Mouse (Mus musculus) neural tube, embryonic 14.5 days (tissue): Measurements from ENCODE around the gene Opalin. TPM values are rescaled to one million over a fixed set of nuclear protein-coding genes. Genes with fewer than 3 reads are reported as not detected.

ENCODE experiments used
- ATAC-seq: fragments of 200-750 bp; cut with Nextera tagmentation; 2 replicates; pipeline ENCODE4 v1.8.0; 2017; ENCODE audit warnings: low read depth, mild to moderate bottlenecking, moderate TSS enrichment, moderate library complexity
- H3K27ac ChIP-seq: fragments of 300-500 bp; sonication (generic); 2 replicates; pipeline ENCODE4 v1.5.1; 2014; ENCODE audit warnings: low read depth, mild to moderate bottlenecking, control low read depth, low read length, moderate library complexity, mixed read lengths
- H3K27me3 ChIP-seq: fragments of 300-500 bp; sonication (generic); 2 replicates; pipeline ENCODE4 v1.6.1; 2014; ENCODE audit warnings: low read length; ENCODE audit not compliant: control insufficient read depth, insufficient read depth
- H3K36me3 ChIP-seq: fragments of 300-500 bp; sonication (generic); 2 replicates; pipeline ENCODE4 v1.6.1; 2014; ENCODE audit warnings: low read length, mixed read lengths; ENCODE audit not compliant: control insufficient read depth, insufficient read depth
- H3K4me1 ChIP-seq: fragments of 300-500 bp; sonication (generic); 2 replicates; pipeline ENCODE4 v1.6.1; 2014; ENCODE audit warnings: low read length; ENCODE audit not compliant: control insufficient read depth, insufficient read depth
- H3K4me2 ChIP-seq: fragments of 300-500 bp; sonication (generic); 2 replicates; pipeline ENCODE4 v1.6.1; 2014; ENCODE audit warnings: mild to moderate bottlenecking, low read depth, low read length, control low read depth
- H3K4me3 ChIP-seq: fragments of 300-500 bp; sonication (generic); 2 replicates; pipeline ENCODE4 v1.5.1; 2014; ENCODE audit warnings: low read depth, low read length, control low read depth, mixed read lengths
- H3K9ac ChIP-seq: fragments of 300-500 bp; sonication (generic); replicated peaks from 2 replicates; pipeline ENCODE4 v1.6.1; 2014; ENCODE audit warnings: low read depth, mild to moderate bottlenecking, control low read depth, low read length, mixed read lengths
- H3K9me3 ChIP-seq: fragments of 300-500 bp; sonication (generic); 2 replicates; pipeline ENCODE4 v1.6.1; 2016; ENCODE audit warnings: low read length; ENCODE audit not compliant: control insufficient read depth
- WGBS: fragments of 180-500 bp; shearing (Covaris S2); extraction: QIAGEN DNeasy Blood & Tissue Kit; methylation state at CpG from one replicate; pipeline ENCODE4 v1.1.7; 2014; 5-methylcytosine and 5-hydroxymethylcytosine counted together
- polyA plus RNA-seq: library from polyadenylated mRNA; unstranded; fragments of >200 nt; fragmentation: Nextera tagmentation; extraction: Ambion mirVana; gene quantifications from 2 replicates; pipeline ENCODE4 v1.2.1, GENCODE M21; 2014

Opalin gene
- polyA plus RNA-seq, 1 experiment from 2014 or later, result 0.07 TPM

GRCm38 (mm10) chr19:41015951-41016716 lies 60.8 kb downstream of the Opalin start:
- no peaks in the 10 kb centered on the region for H3K9me3 ChIP-seq
- 19% methylated on average over 14 of the region's 14 CpGs for WGBS
- H3K4me1 ChIP-seq, result no peaks in the 10 kb centered on the region
- ATAC-seq, result peak; percentile 74; the same call in 1 of the 2 replicates
- no peak overlapping the region for H3K27ac ChIP-seq
- H3K9ac ChIP-seq, result no peak overlapping the region
- H3K36me3 ChIP-seq, result no peaks in the 10 kb centered on the region
- no peaks in the 10 kb centered on the region for H3K27me3 ChIP-seq
- no peak overlapping the region for H3K4me3 ChIP-seq
- peak overlapping the region; percentile 38; the same call in 1 of the 2 replicates for H3K4me2 ChIP-seq

DNA sequence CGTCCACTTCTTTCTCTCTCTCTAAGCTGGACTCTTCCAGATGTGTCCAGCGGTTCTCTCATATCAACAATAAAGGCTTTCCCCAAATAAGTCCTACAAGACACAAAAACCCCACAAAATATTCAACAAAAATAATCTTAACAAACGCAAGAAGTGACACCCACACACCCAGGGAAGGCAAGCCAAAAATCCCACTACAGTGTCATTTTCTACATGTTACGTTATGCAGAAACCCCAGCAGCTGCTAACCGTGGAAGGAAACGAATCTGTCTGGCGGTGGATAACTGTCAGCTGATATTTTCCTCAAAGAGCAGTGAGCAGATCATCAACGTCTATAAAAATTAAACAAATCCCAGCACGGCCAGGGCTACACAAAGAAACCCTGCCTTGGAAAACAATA lies 62.9 kb downstream of the Opalin start:
- Histone ChIP-seq H3K36me3 (no peaks in the 10 kb centered on the region), H3K27ac (no peak overlapping the region), H3K9ac (no peak overlapping the region), H3K4me2 (no peak overlapping the region), H3K27me3 (no peaks in the 10 kb centered on the region), H3K9me3 (no peaks in the 10 kb centered on the region), H3K4me1 (no peaks in the 10 kb centered on the region), H3K4me3 (no peak overlapping the region)
- 49% methylated on average over 9 of the region's 9 CpGs for WGBS
- no peak for ATAC-seq

DNA sequence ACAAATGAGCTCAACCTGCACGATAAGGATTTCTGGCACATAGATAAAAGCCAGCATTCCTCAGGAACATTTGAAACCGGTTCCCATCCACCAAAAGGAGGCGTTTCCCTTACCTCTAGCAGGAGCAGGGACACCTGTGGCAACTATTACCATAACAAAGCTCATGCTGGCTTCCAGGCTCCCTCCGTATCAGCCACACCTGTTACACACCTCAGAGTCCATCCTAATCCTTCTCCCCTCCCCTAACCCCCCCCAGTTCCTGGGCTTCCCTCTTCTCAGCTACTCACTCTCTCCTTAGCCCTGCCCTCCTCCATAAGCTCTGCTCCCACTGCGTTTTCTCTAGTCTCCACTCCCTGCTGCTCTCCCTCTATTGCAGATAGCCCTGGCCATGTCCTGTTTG lies 63.3 kb downstream of the Opalin start:
- no peak overlapping the region for H3K4me3 ChIP-seq
- H3K9ac ChIP-seq, result no peak overlapping the region
- H3K9me3 ChIP-seq, result no peaks in the 10 kb centered on the region
- H3K4me2 ChIP-seq, result no peak overlapping the region
- no peak for ATAC-seq
- WGBS, result 8% methylated on average over 5 of the region's 5 CpGs
- H3K27ac ChIP-seq, result no peak overlapping the region
- no peaks in the 10 kb centered on the region for H3K4me1 ChIP-seq
- no peaks in the 10 kb centered on the region for H3K27me3 ChIP-seq
- no peaks in the 10 kb centered on the region for H3K36me3 ChIP-seq

Other genes starting within 250 kb of the Opalin start
- gene Ccnj, start 245.8 kb downstream of the Opalin start, polyA plus RNA-seq, result 11.6 and 15.1 TPM in 2 replicates
- 8.2 and 10.8 TPM in 2 replicates for gene Zfp518a, start 182.4 kb downstream of the Opalin start, polyA plus RNA-seq
- 0.82 and 1.1 TPM in 2 replicates for gene Blnk, start 82.6 kb downstream of the Opalin start, polyA plus RNA-seq
- gene Dntt, start 47.8 kb downstream of the Opalin start, polyA plus RNA-seq, result 0.18 and 0.20 TPM in 2 replicates
- 1.4 and 2.2 TPM in 2 replicates for gene Tll2, start 129.7 kb upstream of the Opalin start, polyA plus RNA-seq
- gene Tm9sf3, start 186.9 kb upstream of the Opalin start, polyA plus RNA-seq, result 83.8 and 123 TPM in 2 replicates